Mouse (Mus musculus) limb, embryonic 13.5 days (tissue): ENCODE measurements around the gene Ptpn7. TPM values are rescaled to one million over a fixed set of nuclear protein-coding genes. Genes with fewer than 3 reads are reported as not detected.

ENCODE experiments used
- ATAC-seq: fragments of 200-750 bp; cut with Nextera tagmentation; 2 replicates; pipeline ENCODE4 v1.8.0; 2017; ENCODE audit warnings: low read depth, moderate number of reproducible peaks, moderate TSS enrichment; ENCODE audit not compliant: low FRiP score
- H3K27ac ChIP-seq: fragments of 300-500 bp; sonication (generic); 2 replicates; pipeline ENCODE4 v1.5.1; 2015; ENCODE audit warnings: inconsistent platforms, mild to moderate bottlenecking, moderate library complexity
- H3K27me3 ChIP-seq: fragments of 300-500 bp; sonication (generic); 2 replicates; pipeline ENCODE4 v1.6.1; 2015; ENCODE audit warnings: mild to moderate bottlenecking, inconsistent platforms
- H3K36me3 ChIP-seq: fragments of 300-500 bp; sonication (generic); 2 replicates; pipeline ENCODE4 v1.6.1; 2015; ENCODE audit warnings: inconsistent platforms, mild to moderate bottlenecking, moderate library complexity
- H3K4me1 ChIP-seq: fragments of 300-500 bp; sonication (generic); 2 replicates; pipeline ENCODE4 v1.6.1; 2015; ENCODE audit warnings: inconsistent platforms
- H3K4me2 ChIP-seq: fragments of 300-500 bp; sonication (generic); replicated peaks from 2 replicates; pipeline ENCODE4 v1.6.1; 2015; ENCODE audit warnings: inconsistent platforms, mild to moderate bottlenecking, moderate library complexity
- H3K4me3 ChIP-seq: fragments of 300-500 bp; sonication (generic); 2 replicates; pipeline ENCODE4 v1.5.1; 2015; ENCODE audit warnings: moderate library complexity, mild to moderate bottlenecking, inconsistent platforms
- H3K9ac ChIP-seq: fragments of 300-500 bp; sonication (generic); 2 replicates; pipeline ENCODE4 v1.6.1; 2015; ENCODE audit warnings: mild to moderate bottlenecking, inconsistent platforms
- H3K9me3 ChIP-seq: fragments of 300-500 bp; sonication (generic); 2 replicates; pipeline ENCODE4 v1.6.1; 2016; ENCODE audit warnings: inconsistent platforms
- WGBS: fragments of 180-500 bp; shearing (Covaris S2); methylation state at CpG from one replicate; pipeline ENCODE4 v1.1.7; 2015; 5-methylcytosine and 5-hydroxymethylcytosine counted together
- polyA plus RNA-seq: library from polyadenylated mRNA; unstranded; fragments of >200 nt; fragmentation: Nextera tagmentation; extraction: Ambion mirVana; gene quantifications from 2 replicates; pipeline ENCODE4 v1.2.1, GENCODE M21; 2015

Ptpn7 gene
- polyA plus RNA-seq, 1 experiment from 2014 or later = 2.3 TPM

- peak overlapping the region; percentile 97 for H3K9ac ChIP-seq
- H3K4me2 ChIP-seq = peak overlapping the region; percentile 91
- H3K27ac ChIP-seq = peak overlapping the region; percentile 91
- under 1% methylated on average over 54 of the region's 69 CpGs for WGBS
- H3K36me3 ChIP-seq = peaks cover 12% of the 10 kb centered on the region
- 0 out of 2 replicates have a peak, but pooled peaks cover 3% of the 10 kb centered on the region for H3K27me3 ChIP-seq
- H3K4me1 ChIP-seq = peaks cover 22% of the 10 kb centered on the region
- no peaks in the 10 kb centered on the region for H3K9me3 ChIP-seq
- peak overlapping the region; percentile 98 for H3K4me3 ChIP-seq
- ATAC-seq = peak; percentile 66
Observed at GRCm38 (mm10) chr1:135146946-135147701, 14.6 kb downstream of the Ptpn7 start.

GRCm38 (mm10) chr1:135147702-135148058 lies 15.2 kb downstream of the Ptpn7 start:
- 0 out of 2 replicates have a peak, but pooled peaks cover 3% of the 10 kb centered on the region for H3K27me3 ChIP-seq
- peaks cover 15% of the 10 kb centered on the region for H3K36me3 ChIP-seq
- no peaks in the 10 kb centered on the region for H3K9me3 ChIP-seq
- peak overlapping the region; percentile 98 for H3K4me3 ChIP-seq
- H3K4me2 ChIP-seq = peak overlapping the region; percentile 91
- H3K27ac ChIP-seq = peak overlapping the region; percentile 91; the same call in 1 of the 2 replicates
- ATAC-seq = no peak; the same call in 1 of the 2 replicates
- H3K9ac ChIP-seq = peak overlapping the region; percentile 97
- peaks cover 28% of the 10 kb centered on the region for H3K4me1 ChIP-seq
- 3% methylated on average over 7 of the region's 7 CpGs for WGBS

GRCm38 (mm10) chr1:135148476-135148875 lies 16.0 kb downstream of the Ptpn7 start:
- 62% methylated on average over 4 of the region's 4 CpGs for WGBS
- peak overlapping the region; percentile 67; the same call in 1 of the 2 replicates for H3K27ac ChIP-seq
- peak overlapping the region; percentile 97; the same call in 1 of the 2 replicates for H3K9ac ChIP-seq

GRCm38 (mm10) chr1:135148996-135149395 lies 16.5 kb downstream of the Ptpn7 start:
- H3K9ac ChIP-seq = 0 out of 2 replicates have a peak overlapping the region, but pooled peaks have one; percentile 97
- H3K27ac ChIP-seq = peak overlapping the region; percentile 67; the same call in 1 of the 2 replicates
- H3K27me3 ChIP-seq = 0 out of 2 replicates have a peak, but pooled peaks cover 3% of the 10 kb centered on the region
- H3K4me3 ChIP-seq = no peak overlapping the region
- 58% methylated on average over 5 of the region's 5 CpGs for WGBS
- H3K4me1 ChIP-seq = peaks cover 30% of the 10 kb centered on the region
- ATAC-seq = no peak
- H3K9me3 ChIP-seq = no peaks in the 10 kb centered on the region
- peaks cover 15% of the 10 kb centered on the region for H3K36me3 ChIP-seq
- peak overlapping the region; percentile 91 for H3K4me2 ChIP-seq

More at GRCm38 (mm10) chr1:135148476-135148875, 16.0 kb downstream of the Ptpn7 start:
- no peaks in the 10 kb centered on the region for H3K9me3 ChIP-seq
- H3K36me3 ChIP-seq = peaks cover 15% of the 10 kb centered on the region
- H3K4me2 ChIP-seq = peak overlapping the region; percentile 91
- no peak for ATAC-seq
- 0 out of 2 replicates have a peak, but pooled peaks cover 3% of the 10 kb centered on the region for H3K27me3 ChIP-seq
- H3K4me3 ChIP-seq = peak overlapping the region; percentile 98
- peaks cover 28% of the 10 kb centered on the region for H3K4me1 ChIP-seq

- ATAC-seq = peak; percentile 48; the same call in 1 of the 2 replicates
- Histone ChIP-seq H3K4me2 (peak overlapping the region; percentile 54), H3K36me3 (peaks cover 37% of the 10 kb centered on the region), H3K4me1 (peaks cover 27% of the 10 kb centered on the region), H3K4me3 (peak overlapping the region; percentile 29), H3K27me3 (no peaks in the 10 kb centered on the region), H3K27ac (peak overlapping the region; percentile 80), H3K9me3 (no peaks in the 10 kb centered on the region), H3K9ac (peak overlapping the region; percentile 57; the same call in 1 of the 2 replicates)
- whole genome bisulfite sequencing = 18% methylated on average over 13 of the region's 13 CpGs
Observed at GRCm38 (mm10) chr1:135154011-135154410, 21.5 kb downstream of the Ptpn7 start.

GRCm38 (mm10) chr1:135154411-135154959 lies 22.0 kb downstream of the Ptpn7 start:
- peak overlapping the region; percentile 57; the same call in 1 of the 2 replicates for H3K9ac ChIP-seq
- peak overlapping the region; percentile 80 for H3K27ac ChIP-seq
- no peaks in the 10 kb centered on the region for H3K27me3 ChIP-seq
- WGBS = 2% methylated on average over 14 of the region's 14 CpGs
- peak overlapping the region; percentile 29 for H3K4me3 ChIP-seq
- H3K4me2 ChIP-seq = peak overlapping the region; percentile 54
- ATAC-seq = peak; percentile 69
- no peaks in the 10 kb centered on the region for H3K9me3 ChIP-seq
- H3K4me1 ChIP-seq = peaks cover 29% of the 10 kb centered on the region
- H3K36me3 ChIP-seq = peaks cover 37% of the 10 kb centered on the region

GRCm38 (mm10) chr1:135156300-135156699 lies 23.8 kb downstream of the Ptpn7 start:
- H3K9me3 ChIP-seq = no peaks in the 10 kb centered on the region
- peaks cover 32% of the 10 kb centered on the region for H3K36me3 ChIP-seq
- H3K4me1 ChIP-seq = peaks cover 33% of the 10 kb centered on the region
- no peak overlapping the region for H3K9ac ChIP-seq
- no peak overlapping the region for H3K4me2 ChIP-seq
- H3K27ac ChIP-seq = no peak overlapping the region; the same call in 1 of the 2 replicates
- no peaks in the 10 kb centered on the region for H3K27me3 ChIP-seq
- WGBS = 78% methylated on average over 6 of the region's 6 CpGs
- ATAC-seq = no peak
- H3K4me3 ChIP-seq = no peak overlapping the region

- H3K27me3 ChIP-seq = no peaks in the 10 kb centered on the region
- H3K4me3 ChIP-seq = no peak overlapping the region
- H3K27ac ChIP-seq = peak overlapping the region; percentile 8; the same call in 1 of the 2 replicates
- peaks cover 22% of the 10 kb centered on the region for H3K36me3 ChIP-seq
- peaks cover 27% of the 10 kb centered on the region for H3K4me1 ChIP-seq
- no peaks in the 10 kb centered on the region for H3K9me3 ChIP-seq
- 70% methylated on average over 5 of the region's 5 CpGs for WGBS
- ATAC-seq = no peak
- H3K4me2 ChIP-seq = no peak overlapping the region
- 0 out of 2 replicates have a peak overlapping the region, but pooled peaks have one; percentile 39 for H3K9ac ChIP-seq
Observed at GRCm38 (mm10) chr1:135158633-135159032, 26.1 kb downstream of the Ptpn7 start.

GRCm38 (mm10) chr1:135159074-135159473 lies 26.6 kb downstream of the Ptpn7 start:
- Histone ChIP-seq H3K4me3 (no peak overlapping the region), H3K4me2 (no peak overlapping the region), H3K4me1 (peaks cover 24% of the 10 kb centered on the region), H3K9me3 (no peaks in the 10 kb centered on the region), H3K36me3 (peaks cover 22% of the 10 kb centered on the region), H3K27me3 (no peaks in the 10 kb centered on the region), H3K27ac (no peak overlapping the region), H3K9ac (no peak overlapping the region)
- WGBS = 74% methylated on average over 6 of the region's 7 CpGs
- no peak for ATAC-seq

- no peak overlapping the region for H3K4me2 ChIP-seq
- no peaks in the 10 kb centered on the region for H3K9me3 ChIP-seq
- no peak overlapping the region for H3K4me3 ChIP-seq
- no peak overlapping the region for H3K9ac ChIP-seq
- no peak overlapping the region for H3K27ac ChIP-seq
- peaks cover 21% of the 10 kb centered on the region for H3K4me1 ChIP-seq
- peaks cover 22% of the 10 kb centered on the region for H3K36me3 ChIP-seq
- no peaks in the 10 kb centered on the region for H3K27me3 ChIP-seq
- 78% methylated on average over 11 of the region's 11 CpGs for WGBS
- ATAC-seq = no peak
Observed at GRCm38 (mm10) chr1:135159556-135160123, 27.1 kb downstream of the Ptpn7 start.

- Histone ChIP-seq H3K9ac (no peak overlapping the region), H3K4me2 (no peak overlapping the region), H3K27ac (no peak overlapping the region), H3K27me3 (no peaks in the 10 kb centered on the region), H3K4me3 (no peak overlapping the region), H3K4me1 (peaks cover 16% of the 10 kb centered on the region), H3K36me3 (peaks cover 16% of the 10 kb centered on the region), H3K9me3 (no peaks in the 10 kb centered on the region)
- WGBS = 82% methylated on average over 13 of the region's 13 CpGs
- ATAC-seq = no peak
Observed at GRCm38 (mm10) chr1:135160411-135161050, 28.0 kb downstream of the Ptpn7 start.
